Mouse (Mus musculus) thymus, postnatal 0 days (tissue): ENCODE results near the gene Hkdc1. TPM values are rescaled to one million over a fixed set of nuclear protein-coding genes. Genes with fewer than 3 reads are reported as not detected.
"Not testable (repeated sequence)": the region's sequence is repeated elsewhere in the genome, so short reads cannot be mapped to it uniquely, and the experiment has no call there.

Source experiments
- DNase-seq: peaks from one replicate; pipeline ENCODE4 v3.0.0-alpha.2; 2015; ENCODE audit warnings: low spot score
- polyA plus RNA-seq: library from polyadenylated mRNA; unstranded; fragments of >200 nt; fragmentation: Nextera tagmentation; extraction: Ambion mirVana; gene quantifications from 2 replicates; pipeline ENCODE4 v1.2.1, GENCODE M21; 2015

Gene Hkdc1
- 0.12 and 0.13 TPM in 2 replicates for polyA plus RNA-seq

- no peak for DNase-seq
Observed at GRCm38 (mm10) chr10:62422255-62422654, at the start of gene Hkdc1. Hkdc1 (minus strand) TSS chr10:62422491.

- DNase-seq = no peak
Observed at GRCm38 (mm10) chr10:62471105-62471504, 48.8 kb upstream of the Hkdc1 start.

DNA sequence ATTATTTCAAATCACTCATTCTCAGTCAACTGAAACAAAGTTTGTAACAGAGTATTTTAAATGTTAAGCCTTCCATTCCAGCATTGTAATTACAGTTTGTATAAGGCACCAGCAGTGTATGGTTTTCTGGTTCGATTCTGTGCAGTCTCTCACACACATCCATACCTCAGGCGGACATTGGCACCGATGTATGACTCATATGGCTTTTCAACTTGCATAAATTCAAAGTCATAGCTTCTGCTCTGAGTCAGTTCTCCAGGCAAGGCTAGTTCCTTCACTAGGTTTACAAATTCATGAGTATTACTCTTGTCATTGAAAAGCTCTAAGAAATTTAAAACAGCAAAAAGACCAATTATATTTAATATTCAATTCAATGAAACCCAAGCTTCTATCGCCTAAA, 47.4 kb upstream of the Hkdc1 start:
- DNase-seq = no peak

GRCm38 (mm10) chr10:62461321-62461720, 39.0 kb upstream of the Hkdc1 start:
- no peak for DNase-seq

DNA sequence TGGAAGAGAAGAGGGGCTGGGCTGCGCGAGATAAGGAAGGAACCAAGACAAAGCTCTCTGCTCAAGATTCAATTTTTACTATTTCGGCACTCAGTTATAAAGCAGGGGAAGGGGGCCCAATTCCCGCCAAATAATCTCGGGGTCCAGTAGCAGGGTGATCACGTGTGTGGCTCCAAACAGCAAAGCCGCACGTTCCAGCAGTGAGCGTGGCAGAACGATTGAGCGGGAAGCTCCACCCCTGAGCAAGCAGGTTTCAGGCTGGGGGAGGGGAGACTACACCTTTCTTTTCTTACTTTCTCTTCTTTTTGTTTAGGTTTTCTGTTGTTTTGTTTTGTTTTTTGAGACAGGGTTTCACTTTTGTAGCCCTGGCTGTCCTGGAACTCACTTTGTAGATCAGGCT, 29.7 kb upstream of the Hkdc1 start:
- not testable (repeated sequence) for DNase-seq

DNA sequence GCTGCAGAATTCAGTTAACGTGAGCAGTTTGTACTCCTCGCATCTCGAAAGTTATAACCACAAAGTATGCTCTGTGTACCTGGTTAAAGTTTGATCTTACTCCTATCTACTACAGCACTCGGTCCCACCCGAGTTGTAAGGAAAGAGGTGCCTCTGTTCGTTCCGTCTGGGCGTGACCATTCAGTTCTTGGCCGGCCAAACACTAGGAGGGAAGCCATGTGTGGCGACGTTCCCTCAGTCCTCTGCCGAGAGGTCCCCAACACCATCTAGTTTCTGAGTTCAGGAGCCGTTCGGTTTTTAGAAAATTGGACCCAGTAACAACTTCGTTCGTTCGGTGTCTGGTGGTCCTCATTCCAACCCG, 28.0 kb upstream of the Hkdc1 start:
- no peak for DNase-seq

GRCm38 (mm10) chr10:62449364-62450279, 27.3 kb upstream of the Hkdc1 start, which contains the start of the genes 4930507D05Rik and Supv3l1:
4930507D05Rik (plus strand) TSS chr10:62449489.
Supv3l1 (minus strand) TSS chr10:62449738.
- peak; percentile 90 for DNase-seq

DNA sequence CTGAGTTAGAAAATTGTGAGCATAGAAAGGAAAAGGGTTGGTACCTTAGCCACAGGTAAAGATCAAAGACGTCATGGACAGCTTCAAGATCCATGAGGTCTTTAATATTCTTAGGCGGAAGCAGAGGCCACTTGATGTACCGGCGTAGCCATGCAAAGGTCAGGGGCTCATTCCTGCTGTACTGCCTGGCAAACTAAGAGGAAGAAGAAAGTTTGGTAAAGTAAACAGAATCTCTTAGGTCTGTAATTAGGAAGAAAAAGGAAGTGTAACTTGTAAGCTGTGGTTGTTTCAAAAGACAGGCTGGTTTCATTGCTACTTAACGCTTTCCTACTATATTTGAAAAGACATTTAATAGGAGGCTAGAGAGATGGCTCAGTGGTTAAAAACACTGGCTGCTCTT, 8.1 kb upstream of the Hkdc1 start:
- DNase-seq = no peak

DNA sequence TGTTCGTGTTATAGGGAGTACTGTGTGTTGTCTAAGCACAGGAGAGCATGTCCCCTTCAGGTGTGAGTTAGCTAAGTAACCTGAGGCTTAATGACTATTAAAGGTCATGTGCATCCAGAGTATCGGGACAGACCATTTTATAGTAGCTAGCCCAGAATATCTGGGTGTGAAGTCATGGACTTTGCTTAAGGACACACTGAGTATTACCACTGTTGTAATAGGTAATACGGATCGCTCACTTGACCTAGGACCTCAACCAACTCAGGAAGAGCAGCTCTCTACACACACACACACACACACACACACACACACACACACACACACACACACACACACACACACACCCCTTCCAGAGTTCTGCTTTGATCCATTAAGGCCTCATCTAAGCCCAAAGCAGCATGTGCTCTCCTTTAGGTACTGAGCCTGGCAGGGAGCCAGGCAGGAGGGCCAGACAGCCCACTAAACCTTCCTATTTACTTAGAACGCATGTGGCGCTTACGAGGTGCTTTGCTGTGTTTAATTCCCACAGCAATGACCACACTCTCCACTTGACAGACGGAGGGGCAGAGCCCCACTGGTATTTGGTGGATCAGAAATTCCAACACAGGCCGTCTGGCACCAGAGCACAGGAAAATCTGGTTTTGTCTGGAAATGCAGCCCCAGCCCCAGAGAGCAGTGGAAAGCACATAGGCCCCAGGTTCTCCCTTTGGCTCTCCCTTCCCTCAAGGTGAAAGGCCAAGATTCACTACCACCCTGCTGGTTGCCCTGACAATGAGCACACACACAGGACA, 3.0 kb upstream of the Hkdc1 start:
- no peak for DNase-seq

- no peak for DNase-seq
Observed at GRCm38 (mm10) chr10:62421127-62421526, 1.2 kb downstream of the Hkdc1 start.

- DNase-seq = no peak
Observed at GRCm38 (mm10) chr10:62420399-62420798, 1.9 kb downstream of the Hkdc1 start.

DNA sequence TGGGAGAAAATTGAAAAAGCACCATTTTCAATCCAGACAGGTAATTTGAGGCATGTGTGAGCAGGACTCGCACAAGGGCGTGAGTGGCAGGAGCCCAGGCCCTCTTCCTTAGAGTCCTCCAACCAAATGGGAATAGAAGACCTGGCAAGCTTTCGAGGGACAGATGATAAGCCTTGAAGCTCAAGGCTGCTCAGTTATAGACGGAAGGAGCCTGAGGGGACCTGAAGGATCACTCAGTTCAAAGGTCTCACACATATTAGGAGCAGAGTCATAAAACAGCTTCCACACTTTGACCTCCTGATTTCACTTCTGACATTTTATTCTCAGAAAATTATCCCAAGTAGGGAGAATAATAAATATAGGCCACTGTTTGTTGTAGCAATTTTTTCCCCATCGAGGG, 2.9 kb downstream of the Hkdc1 start:
- no peak for DNase-seq

GRCm38 (mm10) chr10:62418831-62419356, 3.4 kb downstream of the Hkdc1 start:
- DNase-seq = no peak

GRCm38 (mm10) chr10:62413606-62413982, 8.7 kb downstream of the Hkdc1 start:
- no peak for DNase-seq

DNA sequence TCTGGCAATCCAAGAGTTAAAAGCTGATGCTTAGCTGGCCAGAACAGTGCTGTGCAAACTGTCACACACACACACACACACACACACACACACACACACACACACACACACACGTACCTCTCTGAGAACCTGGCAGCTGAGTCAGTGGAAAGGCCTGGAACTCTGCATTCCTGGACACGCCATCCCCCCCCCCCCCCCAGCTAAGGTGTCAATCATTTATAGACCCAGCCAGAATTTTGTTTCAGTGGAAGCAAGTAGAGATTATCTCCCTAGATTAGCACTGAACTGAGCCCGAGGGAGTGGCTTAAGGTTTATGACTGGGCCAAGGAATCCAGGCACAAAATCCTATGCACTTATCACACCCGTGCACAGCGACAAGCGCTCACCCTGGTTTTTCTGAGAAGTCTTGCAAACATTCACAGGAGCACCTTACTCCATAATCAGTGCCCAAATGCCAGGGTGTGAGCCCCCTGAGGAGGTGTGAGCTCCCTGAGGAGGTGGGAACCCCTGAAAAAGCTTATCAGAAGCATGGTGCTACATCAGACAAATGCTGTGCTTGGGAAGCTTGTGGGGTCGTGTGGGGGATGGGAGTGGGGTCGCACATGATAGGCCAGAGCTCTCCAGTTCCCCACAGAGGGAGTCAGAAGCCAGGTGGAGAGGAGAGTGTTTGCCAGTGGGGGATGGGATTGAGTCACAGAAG, 9.2 kb downstream of the Hkdc1 start:
- no peak for DNase-seq

- DNase-seq = no peak
Observed at GRCm38 (mm10) chr10:62411431-62412410, 10.6 kb downstream of the Hkdc1 start.

DNA sequence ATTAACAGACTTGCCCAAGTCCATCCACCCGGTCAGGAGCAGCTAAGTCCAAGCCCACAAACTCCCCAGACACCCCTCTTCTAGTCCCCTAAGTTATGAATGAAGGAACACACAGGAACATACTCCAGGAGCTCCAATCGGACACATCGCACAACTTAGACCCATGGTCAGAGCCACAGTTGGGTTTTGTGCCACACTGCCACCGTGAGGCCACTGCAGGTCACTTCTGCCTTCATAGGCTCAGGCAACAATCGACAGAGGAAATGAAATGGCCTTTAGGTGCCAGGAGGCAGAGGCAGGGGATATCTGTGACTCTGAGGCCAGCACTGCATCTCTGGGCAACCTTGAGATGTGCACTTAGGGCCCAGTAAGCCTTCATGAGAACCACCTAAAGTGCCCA, 11.3 kb downstream of the Hkdc1 start:
- peak; percentile 60 for DNase-seq

DNA sequence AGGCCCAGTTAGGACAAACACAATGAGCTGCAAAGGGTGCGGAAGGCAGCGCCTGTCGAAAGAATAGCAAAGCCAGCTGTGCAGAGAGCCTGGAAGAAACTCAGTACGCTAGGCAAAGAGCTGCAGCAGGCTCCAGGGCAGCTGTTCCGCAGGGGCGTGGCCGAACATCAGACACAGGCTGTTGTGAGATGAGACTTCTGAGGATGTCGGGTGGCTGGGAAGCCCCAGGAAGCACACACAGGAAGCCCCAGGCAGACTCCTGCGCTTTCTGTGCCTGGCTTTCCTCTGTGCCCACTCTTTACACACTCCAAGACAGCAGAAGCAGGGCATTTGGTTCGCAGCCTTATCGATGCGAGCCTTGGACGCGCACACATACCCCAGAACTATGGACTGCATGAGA, 17.4 kb downstream of the Hkdc1 start:
- DNase-seq = peak; percentile 50

GRCm38 (mm10) chr10:62401641-62402111, 20.6 kb downstream of the Hkdc1 start:
- DNase-seq = no peak

DNA sequence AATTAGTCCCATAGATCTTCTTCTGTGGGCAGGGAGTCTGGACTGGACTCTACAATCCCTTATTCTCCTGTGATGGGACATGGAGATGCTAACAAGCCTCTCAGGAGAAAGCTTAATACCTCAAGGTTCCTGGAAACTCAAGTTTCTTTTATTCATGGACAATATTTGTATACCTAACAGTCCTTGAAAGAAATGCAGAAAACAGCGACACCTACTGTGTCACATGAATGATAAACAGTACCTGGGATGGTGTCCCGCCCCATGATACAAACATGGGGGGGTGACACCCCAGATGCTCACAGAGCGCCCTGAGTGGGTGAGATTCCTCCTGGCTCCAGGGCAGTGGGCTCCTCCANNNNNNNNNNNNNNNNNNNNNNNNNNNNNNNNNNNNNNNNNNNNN, 39.3 kb downstream of the Hkdc1 start:
- DNase-seq = no peak
